Mouse (Mus musculus) adrenal gland, adult 8-10 months (tissue): ENCODE measurements around the gene Cpne5. TPM values are rescaled to one million over a fixed set of nuclear protein-coding genes. Genes with fewer than 3 reads are reported as not detected.
"Not testable (repeated sequence)": the region's sequence is repeated elsewhere in the genome, so short reads cannot be mapped to it uniquely, and the experiment has no call there.

ENCODE experiments used
- DNase-seq: peaks from one replicate; pipeline ENCODE4 v3.0.0; 2022
- total RNA-seq, 4 experiments: library from RNA; stranded (reverse); gene quantifications; 2 replicates each; pipeline ENCODE4 v1.2.4; 2022

Cpne5 gene
- total RNA-seq, 4 experiments from 2014 or later, result 0.22 to 0.52 (median 0.37) TPM

- DNase-seq, result no peak
Observed at GRCm38 (mm10) chr17:29126561-29126960, 111.4 kb downstream of the Cpne5 start.

GRCm38 (mm10) chr17:29123578-29124174 is 114.3 kb downstream of the Cpne5 start:
- no peak for DNase-seq

- peak; percentile 34 for DNase-seq
Observed at GRCm38 (mm10) chr17:29122817-29123216, 115.2 kb downstream of the Cpne5 start.

- DNase-seq, result no peak
Observed at GRCm38 (mm10) chr17:29120666-29121065, 117.3 kb downstream of the Cpne5 start.

DNA sequence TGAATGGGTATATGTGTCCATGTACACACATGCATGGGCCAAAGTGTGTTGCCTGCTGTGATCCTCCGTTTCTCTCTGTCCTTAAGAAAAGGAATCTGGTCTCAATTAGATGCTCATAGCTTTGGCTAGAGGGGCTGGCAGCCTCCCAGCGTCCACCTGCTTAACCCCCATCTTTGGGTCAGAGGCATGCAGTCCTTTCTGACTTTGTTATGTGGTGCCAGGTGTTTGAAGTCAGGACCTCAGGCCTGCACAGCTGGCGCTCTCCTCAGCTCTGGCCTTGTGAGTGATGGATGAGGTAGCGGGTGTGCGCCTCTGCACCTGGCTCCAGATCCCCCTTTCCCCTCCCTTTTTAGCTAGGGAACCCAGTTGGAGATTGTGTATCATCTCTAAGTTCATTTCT is 119.9 kb downstream of the Cpne5 start:
- no peak for DNase-seq

DNA sequence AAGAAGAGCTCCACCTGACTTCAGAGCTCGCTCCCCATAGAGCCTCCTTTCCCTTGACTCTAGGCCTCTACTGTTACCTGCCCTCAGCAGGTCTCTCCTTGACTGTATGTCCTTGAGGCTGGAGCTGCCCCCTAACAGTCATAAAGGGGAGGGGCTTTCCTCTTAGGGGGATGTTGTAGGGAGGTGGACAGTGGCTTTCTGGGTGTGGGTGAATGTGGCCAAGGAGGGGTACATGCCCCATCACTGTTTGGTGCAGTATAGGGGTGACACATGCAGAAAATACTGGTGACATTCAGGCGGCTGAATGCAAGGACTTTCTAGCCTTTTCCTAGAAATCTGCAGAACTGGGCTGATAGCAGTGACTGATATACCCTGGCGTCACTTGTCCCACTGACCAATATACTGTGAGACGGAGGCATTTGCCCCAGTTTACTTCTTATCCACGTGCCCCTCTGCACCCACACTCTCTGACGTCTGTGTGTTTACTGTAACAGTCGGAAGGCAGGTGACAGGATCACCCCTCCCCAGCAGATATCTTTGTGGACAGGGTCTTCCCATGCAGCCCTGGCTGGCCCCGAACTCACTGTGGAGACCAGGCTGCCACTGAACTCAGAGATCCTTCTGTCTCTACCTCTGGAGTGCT is 120.8 kb downstream of the Cpne5 start:
- DNase-seq, result no peak

- no peak for DNase-seq
Observed at GRCm38 (mm10) chr17:29116023-29116422, 121.9 kb downstream of the Cpne5 start.

- no peak for DNase-seq
Observed at GRCm38 (mm10) chr17:29113591-29114352, 124.2 kb downstream of the Cpne5 start, which contains the start of gene Rab44. Gene Rab44, plus strand, starts transcription at chr17:29114145.

GRCm38 (mm10) chr17:29111332-29111731 is 126.6 kb downstream of the Cpne5 start:
- DNase-seq, result no peak

DNA sequence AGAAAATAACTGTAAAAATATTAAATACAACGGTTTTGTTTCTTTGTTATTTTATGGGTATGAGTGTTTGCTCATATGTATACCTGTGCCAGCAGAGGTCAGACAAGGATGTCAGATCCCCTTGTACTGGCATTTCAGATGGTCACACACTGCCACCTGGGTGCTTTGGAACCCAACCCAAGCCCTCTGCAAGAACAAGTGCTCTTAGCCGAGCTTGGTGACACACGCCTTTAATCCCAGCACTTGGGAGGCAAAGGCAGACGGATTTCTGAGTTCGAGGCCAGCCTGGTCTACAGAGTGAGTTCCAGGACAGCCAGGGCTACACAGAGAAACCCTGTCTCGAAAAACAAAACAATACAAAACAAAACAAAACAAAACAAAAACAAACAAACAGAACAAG is 127.6 kb downstream of the Cpne5 start:
- not testable (repeated sequence) for DNase-seq

Other genes with a start within 250 kb of the Cpne5 start
- 10 to 100 TPM; 57.3 to 84.7 (median 68.7) TPM for gene Stk38, start 230.2 kb downstream of the Cpne5 start, total RNA-seq
- gene Srsf3, start 205.5 kb downstream of the Cpne5 start, total RNA-seq, result 100 to 1,000 TPM in 3 of 4 experiments, 10 to 100 TPM in 1; 89.9 to 176 (median 144) TPM
- 10 to 100 TPM; 17.3 to 29.4 (median 24.6) TPM for gene Cdkn1a, start 147.2 kb downstream of the Cpne5 start, total RNA-seq
- under 1 TPM; 0.15 to 0.87 (median 0.39) TPM for gene Rab44, start 124.0 kb downstream of the Cpne5 start, total RNA-seq
- 10 to 100 TPM; 24.3 to 27.2 (median 25.8) TPM for gene Ppil1, start 26.0 kb upstream of the Cpne5 start, total RNA-seq
- gene BC004004, start 30.6 kb upstream of the Cpne5 start, total RNA-seq, result 100 to 1,000 TPM in 3 of 4 experiments, 10 to 100 TPM in 1; 96.9 to 138 (median 122) TPM
- gene Pi16, start 79.5 kb upstream of the Cpne5 start, total RNA-seq, result 10 to 100 TPM in 3 of 4 experiments, 1 to 10 TPM in 1; 9.0 to 16.7 (median 14.0) TPM
- 100 to 1,000 TPM; 236 to 274 (median 253) TPM for gene Mtch1, start 109.8 kb upstream of the Cpne5 start, total RNA-seq
- gene Fgd2, start 122.7 kb upstream of the Cpne5 start, total RNA-seq, result 10 to 100 TPM in 1 of 4 experiments, 1 to 10 TPM in 3; 2.1 to 11.1 (median 6.9) TPM